Mouse (Mus musculus) hindbrain, embryonic 14.5 days (tissue): ENCODE measurements at regions not wholly inside any gene's neighbourhood (a gene's known extent, or its start where the extent isn't known, plus 50 kb on each side); places are given as distances from the start of the nearest gene placed in this dataset.

Source experiments
- ATAC-seq: fragments of 200-750 bp; cut with Nextera tagmentation; 2 replicates; pipeline ENCODE4 v1.8.0; 2017; ENCODE audit warnings: moderate number of reproducible peaks, mild to moderate bottlenecking, moderate TSS enrichment, moderate library complexity; ENCODE audit not compliant: low FRiP score
- DNase-seq: peaks from one replicate; pipeline ENCODE4 v3.0.0-alpha.2; 2015; ENCODE audit warnings: low spot score
- H3K27ac ChIP-seq: fragments of 300-500 bp; sonication (generic); 2 replicates; pipeline ENCODE4 v1.5.1; 2014; ENCODE audit warnings: mild to moderate bottlenecking, moderate library complexity
- H3K27me3 ChIP-seq: fragments of 300-500 bp; sonication (generic); 2 replicates; pipeline ENCODE4 v1.6.1; 2014; ENCODE audit warnings: mild to moderate bottlenecking, low read length, mixed read lengths; ENCODE audit not compliant: control insufficient read depth, insufficient read depth
- H3K36me3 ChIP-seq: fragments of 300-500 bp; sonication (generic); replicated peaks from 2 replicates; pipeline ENCODE4 v1.6.1; 2014; ENCODE audit not compliant: control insufficient read depth, insufficient read depth
- H3K4me1 ChIP-seq: fragments of 300-500 bp; sonication (generic); replicated peaks from 2 replicates; pipeline ENCODE4 v1.6.1; 2014; ENCODE audit warnings: antibody characterized with exemption, low read length, mixed read lengths; ENCODE audit not compliant: control insufficient read depth, insufficient read depth
- H3K4me2 ChIP-seq: fragments of 300-500 bp; sonication (generic); replicated peaks from 2 replicates; pipeline ENCODE4 v1.6.1; 2014; ENCODE audit warnings: mild to moderate bottlenecking, moderate library complexity
- H3K4me3 ChIP-seq: fragments of 300-500 bp; sonication (generic); replicated peaks from 2 replicates; pipeline ENCODE4 v1.5.1; 2014; ENCODE audit warnings: mild to moderate bottlenecking, low read length
- H3K9ac ChIP-seq: fragments of 300-500 bp; sonication (generic); 2 replicates; pipeline ENCODE4 v1.6.1; 2014
- H3K9me3 ChIP-seq: fragments of 300-500 bp; sonication (generic); 2 replicates; pipeline ENCODE4 v1.6.1; 2016; ENCODE audit warnings: low read length; ENCODE audit not compliant: control insufficient read depth
- WGBS: fragments of 180-500 bp; shearing (Covaris S2); extraction: QIAGEN DNeasy Blood & Tissue Kit; methylation state at CpG from one replicate; pipeline ENCODE4 v1.1.7; 2014; 5-methylcytosine and 5-hydroxymethylcytosine counted together

DNA sequence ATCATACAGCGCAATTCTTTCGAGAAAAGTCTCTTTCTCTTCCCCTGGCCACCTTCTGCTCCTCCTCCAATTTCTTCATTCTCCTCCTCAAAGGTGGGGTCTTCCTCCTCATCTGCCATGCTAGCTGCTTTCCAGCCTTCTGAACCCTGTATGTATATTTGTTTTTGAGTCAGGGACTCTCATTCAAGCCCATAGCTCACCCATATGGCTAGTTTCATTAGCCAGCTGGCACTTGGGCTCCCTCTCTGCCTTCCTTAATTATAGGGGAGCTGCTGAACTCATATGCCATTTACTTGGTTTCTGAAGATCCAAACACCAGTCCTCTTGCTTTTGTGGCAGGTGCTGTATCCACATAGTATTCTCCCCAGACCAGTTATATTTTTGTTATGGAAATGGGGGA lies 160.8 kb upstream of the Otx2 start:
- WGBS: 89% methylated on average over 2 of the region's 2 CpGs
- DNase-seq: no peak
- no peaks in the 10 kb centered on the region for H3K27me3 ChIP-seq
- no peak overlapping the region for H3K9ac ChIP-seq
- no peak overlapping the region for H3K27ac ChIP-seq
- no peak overlapping the region for H3K4me3 ChIP-seq
- peaks cover 3% of the 10 kb centered on the region; the same call in 1 of the 2 replicates for H3K9me3 ChIP-seq
- ATAC-seq: no peak
- H3K4me1 ChIP-seq: 0 out of 2 replicates have a peak, but pooled peaks cover 3% of the 10 kb centered on the region
- H3K4me2 ChIP-seq: no peak overlapping the region
- H3K36me3 ChIP-seq: no peaks in the 10 kb centered on the region

DNA sequence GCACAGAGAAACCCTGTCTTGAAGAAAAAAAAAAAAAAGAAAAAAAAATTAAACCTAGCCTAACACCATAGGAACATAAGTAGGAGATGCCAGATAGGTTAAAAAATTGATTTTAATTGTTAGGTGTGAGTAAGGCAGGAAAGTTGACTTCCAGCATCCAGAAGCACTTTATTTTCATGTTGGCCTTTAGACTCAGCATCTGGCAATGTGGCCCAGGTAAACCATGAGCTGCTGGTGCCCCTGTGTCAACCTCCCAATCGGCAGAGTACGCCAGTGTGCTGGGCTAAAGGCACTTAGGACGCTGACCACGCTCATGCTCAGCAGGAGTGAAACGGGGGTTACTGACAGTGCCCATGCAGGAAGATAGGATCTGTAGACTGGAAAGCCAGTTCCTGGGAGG lies 152.8 kb upstream of the Otx2 start:
- Histone ChIP-seq H3K9me3 (peaks cover 3% of the 10 kb centered on the region; the same call in 1 of the 2 replicates), H3K4me3 (no peak overlapping the region), H3K27me3 (no peaks in the 10 kb centered on the region), H3K4me1 (no peaks in the 10 kb centered on the region), H3K27ac (no peak overlapping the region), H3K9ac (no peak overlapping the region), H3K36me3 (no peaks in the 10 kb centered on the region), H3K4me2 (no peak overlapping the region)
- DNase-seq: no peak
- WGBS: 69% methylated on average over 5 of the region's 5 CpGs
- ATAC-seq: no peak

DNA sequence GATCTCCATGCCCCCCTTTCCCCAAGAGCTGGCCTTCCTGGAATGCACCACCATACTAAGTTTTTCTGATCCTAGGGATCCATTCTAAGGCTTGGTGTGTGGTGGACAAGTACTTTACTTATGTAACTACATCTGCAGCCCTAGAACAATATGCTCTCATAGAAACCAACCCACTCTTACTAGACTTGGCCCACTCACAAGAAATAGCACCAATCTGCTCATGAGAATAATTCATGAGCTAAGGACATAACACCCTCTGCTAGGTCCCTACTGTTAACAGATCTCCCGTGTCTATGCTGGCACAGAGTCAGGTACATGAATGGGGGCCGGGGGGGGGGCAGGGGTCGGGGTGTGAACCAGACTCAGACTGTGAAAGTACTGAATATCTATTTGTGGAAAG lies 150.8 kb upstream of the Otx2 start:
- no peak overlapping the region for H3K4me2 ChIP-seq
- H3K27ac ChIP-seq: no peak overlapping the region
- no peaks in the 10 kb centered on the region for H3K9me3 ChIP-seq
- no peaks in the 10 kb centered on the region for H3K27me3 ChIP-seq
- no peak overlapping the region for H3K9ac ChIP-seq
- H3K4me1 ChIP-seq: no peaks in the 10 kb centered on the region
- WGBS: 68% methylated on average over 3 of the region's 3 CpGs
- no peaks in the 10 kb centered on the region for H3K36me3 ChIP-seq
- ATAC-seq (no peak), DNase-seq (no peak)
- H3K4me3 ChIP-seq: no peak overlapping the region

DNA sequence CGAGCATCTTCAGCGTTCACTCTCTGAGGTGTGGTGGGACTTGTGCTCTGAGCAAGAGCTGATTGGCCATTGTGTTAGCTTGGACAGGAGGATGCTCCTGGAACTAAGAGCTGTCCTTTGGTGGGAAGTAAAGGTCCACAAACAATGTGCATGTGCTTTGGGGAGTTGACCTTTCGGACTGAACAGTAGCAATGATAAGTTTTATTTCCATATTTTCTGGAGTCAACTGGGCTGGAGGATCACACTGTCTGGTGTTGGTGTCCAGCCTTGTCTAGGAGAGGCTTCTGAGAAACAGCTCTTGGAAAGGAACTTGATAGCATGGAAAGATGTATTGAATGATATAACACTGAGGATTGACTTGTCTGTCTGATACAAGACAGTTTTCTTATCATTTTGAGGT lies 142.3 kb upstream of the Otx2 start:
- Histone ChIP-seq H3K4me1 (no peaks in the 10 kb centered on the region), H3K36me3 (no peaks in the 10 kb centered on the region), H3K4me2 (no peak overlapping the region), H3K9me3 (no peaks in the 10 kb centered on the region), H3K27me3 (no peaks in the 10 kb centered on the region), H3K4me3 (no peak overlapping the region), H3K9ac (no peak overlapping the region), H3K27ac (no peak overlapping the region)
- ATAC-seq (no peak), DNase-seq (no peak)
- 81% methylated on average over 3 of the region's 3 CpGs for WGBS

DNA sequence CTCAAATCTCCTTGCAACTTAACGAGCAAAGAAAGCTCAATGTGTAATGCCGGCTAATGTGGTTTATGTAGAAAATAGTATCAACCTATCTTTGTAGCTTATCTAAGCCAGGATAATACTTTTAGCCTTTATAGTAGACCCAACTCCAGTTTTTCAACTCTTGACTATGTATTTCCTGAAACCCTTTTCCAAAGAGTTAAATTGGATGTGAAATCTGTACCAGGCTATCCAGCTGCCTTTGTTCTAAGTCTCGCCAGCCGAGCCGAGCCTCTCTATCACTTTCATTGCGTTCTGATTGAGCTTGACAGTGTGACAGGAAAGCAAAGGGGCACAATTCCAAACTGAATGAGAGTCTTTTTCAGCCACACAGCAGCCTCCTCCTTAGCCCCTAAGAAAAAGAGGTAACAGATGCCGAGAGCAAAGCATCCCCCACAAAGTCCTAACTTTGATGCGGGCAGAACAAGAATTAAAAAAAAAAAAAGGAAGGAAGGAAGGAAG lies 141.7 kb upstream of the Otx2 start:
- Histone ChIP-seq H3K4me1 (no peaks in the 10 kb centered on the region), H3K4me2 (no peak overlapping the region), H3K27me3 (no peaks in the 10 kb centered on the region), H3K36me3 (no peaks in the 10 kb centered on the region), H3K9ac (no peak overlapping the region), H3K27ac (no peak overlapping the region), H3K4me3 (no peak overlapping the region), H3K9me3 (no peaks in the 10 kb centered on the region)
- ATAC-seq: no peak
- 22% methylated on average over 8 of the region's 8 CpGs for WGBS
- DNase-seq: no peak

DNA sequence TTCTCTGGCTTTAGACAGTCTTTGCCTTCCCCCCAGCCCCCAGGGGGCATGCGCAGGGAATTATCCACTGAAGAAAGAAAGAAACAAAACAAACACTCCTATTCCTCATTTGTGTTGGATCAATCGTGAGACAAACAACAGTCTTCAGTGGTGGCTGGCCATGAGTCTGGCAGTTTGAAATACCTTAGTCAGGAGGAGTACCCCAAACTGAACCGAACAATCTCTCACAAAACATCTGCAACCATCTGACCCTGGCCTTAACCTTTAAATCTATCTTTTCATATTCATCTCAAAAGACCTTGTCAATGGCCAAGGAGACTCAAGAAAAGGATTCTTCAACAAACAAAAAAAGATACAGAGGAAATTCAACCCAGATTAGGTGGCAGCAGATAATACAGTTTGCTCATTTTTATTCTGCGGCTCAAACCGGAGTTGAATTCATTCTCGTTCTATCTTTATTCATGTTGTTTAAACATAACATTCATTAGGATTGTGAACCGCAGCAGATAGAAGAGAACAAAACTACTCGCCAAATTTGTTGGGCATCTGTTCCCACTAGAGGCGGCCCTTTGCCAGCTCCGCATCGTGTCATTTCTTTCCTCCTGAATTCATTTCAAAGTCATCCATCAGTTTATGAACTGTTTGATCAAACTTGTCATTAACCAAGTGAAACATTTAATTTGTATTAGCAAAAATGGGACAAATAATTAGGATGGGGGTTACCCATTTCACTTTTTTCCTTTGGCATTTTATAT lies 139.3 kb upstream of the Otx2 start:
- H3K4me1 ChIP-seq: no peaks in the 10 kb centered on the region
- 55% methylated on average over 11 of the region's 11 CpGs for WGBS
- ATAC-seq: no peak
- no peak overlapping the region for H3K27ac ChIP-seq
- H3K9me3 ChIP-seq: no peaks in the 10 kb centered on the region
- H3K27me3 ChIP-seq: no peaks in the 10 kb centered on the region
- no peaks in the 10 kb centered on the region for H3K36me3 ChIP-seq
- H3K9ac ChIP-seq: no peak overlapping the region
- H3K4me3 ChIP-seq: no peak overlapping the region
- DNase-seq: no peak
- H3K4me2 ChIP-seq: no peak overlapping the region

DNA sequence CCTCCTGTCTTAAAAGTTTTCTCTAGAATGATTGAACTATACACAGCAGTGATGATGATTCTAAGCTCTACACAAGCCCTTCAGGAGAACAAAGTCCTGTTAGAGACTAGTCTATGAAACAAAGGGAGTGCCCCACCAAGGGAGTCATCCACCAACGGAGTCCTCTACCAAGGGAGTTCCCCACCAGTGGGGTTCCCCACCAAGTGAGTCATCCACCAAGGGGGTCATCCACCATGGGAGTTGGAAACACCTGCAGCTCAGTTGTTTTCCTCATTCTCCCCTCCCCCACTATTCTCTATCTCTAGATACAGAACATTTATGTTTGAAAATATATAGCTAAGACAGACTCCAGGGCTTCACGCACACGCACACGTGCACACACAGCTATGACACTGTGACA lies 130.5 kb upstream of the Otx2 start:
- Histone ChIP-seq H3K9me3 (no peaks in the 10 kb centered on the region), H3K36me3 (no peaks in the 10 kb centered on the region), H3K27me3 (no peaks in the 10 kb centered on the region), H3K4me3 (no peak overlapping the region), H3K4me1 (peaks cover 5% of the 10 kb centered on the region), H3K9ac (no peak overlapping the region), H3K4me2 (no peak overlapping the region), H3K27ac (no peak overlapping the region)
- ATAC-seq (no peak), DNase-seq (no peak)
- 83% methylated on average over 4 of the region's 4 CpGs for WGBS

DNA sequence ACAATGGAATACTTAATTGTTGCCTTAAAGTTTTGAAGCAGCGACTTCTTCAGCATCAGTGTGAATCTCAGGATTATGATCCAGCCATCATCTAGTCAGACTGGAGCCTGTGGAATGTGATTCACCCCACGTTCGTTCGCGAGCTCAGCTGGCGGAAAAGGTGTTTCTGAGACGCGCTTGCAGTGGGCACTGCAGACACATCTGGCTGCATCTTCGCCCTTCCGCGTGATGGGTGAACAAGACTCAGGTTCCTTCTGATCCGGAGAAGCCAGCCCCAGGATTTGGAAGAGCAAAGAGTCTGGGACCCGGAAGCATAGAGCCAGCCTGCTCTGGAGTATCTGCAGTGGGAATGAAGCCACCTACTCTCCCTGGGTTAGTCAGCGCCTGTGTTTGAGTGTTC lies 127.7 kb upstream of the Otx2 start:
- Histone ChIP-seq H3K4me2 (peak overlapping the region; percentile 20), H3K9ac (no peak overlapping the region), H3K4me1 (peaks cover 5% of the 10 kb centered on the region), H3K9me3 (no peaks in the 10 kb centered on the region), H3K4me3 (no peak overlapping the region), H3K36me3 (no peaks in the 10 kb centered on the region), H3K27me3 (no peaks in the 10 kb centered on the region), H3K27ac (no peak overlapping the region)
- ATAC-seq (no peak), DNase-seq (no peak)
- WGBS: 37% methylated on average over 14 of the region's 14 CpGs

DNA sequence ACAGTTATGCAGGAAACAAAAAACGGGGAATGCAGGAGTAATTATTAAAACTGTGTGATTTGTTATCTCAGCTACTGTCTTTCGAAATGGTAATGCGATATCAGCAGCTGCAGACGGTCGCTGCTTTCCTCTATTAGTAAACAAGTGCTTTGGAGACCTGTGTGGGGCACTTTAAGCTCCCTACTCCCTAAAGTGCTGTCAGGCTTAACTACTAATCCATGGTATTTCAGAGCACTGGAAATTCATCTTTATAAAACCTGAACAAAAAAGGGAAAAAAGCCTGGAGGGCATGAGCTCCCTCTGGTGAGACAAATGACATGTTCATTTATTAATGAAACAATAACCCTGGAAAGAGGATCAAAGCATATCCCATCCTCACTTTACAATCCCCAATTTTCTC lies 127.2 kb upstream of the Otx2 start:
- WGBS: 20% methylated on average over 5 of the region's 5 CpGs
- peaks cover 5% of the 10 kb centered on the region for H3K4me1 ChIP-seq
- no peak overlapping the region for H3K9ac ChIP-seq
- no peaks in the 10 kb centered on the region for H3K9me3 ChIP-seq
- H3K4me2 ChIP-seq: peak overlapping the region; percentile 20
- no peak for DNase-seq
- no peaks in the 10 kb centered on the region for H3K36me3 ChIP-seq
- ATAC-seq: no peak
- no peak overlapping the region for H3K4me3 ChIP-seq
- no peak overlapping the region for H3K27ac ChIP-seq
- no peaks in the 10 kb centered on the region for H3K27me3 ChIP-seq

DNA sequence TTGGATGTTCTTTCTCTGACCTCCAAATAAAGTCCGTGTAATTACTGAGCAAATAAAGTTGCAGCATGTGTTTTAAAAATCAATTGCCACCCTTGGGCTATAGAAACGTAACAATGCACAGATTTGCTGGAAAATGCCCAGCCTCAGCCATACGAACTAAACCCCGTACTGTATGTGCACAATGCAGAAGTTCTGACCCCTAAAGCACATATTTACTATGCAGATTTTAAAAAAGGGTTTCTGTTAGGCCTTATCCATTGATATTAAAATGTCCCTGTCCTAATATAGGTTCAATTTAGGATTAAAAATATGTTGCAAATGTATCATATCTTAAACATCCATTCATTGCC lies 126.5 kb upstream of the Otx2 start:
- Histone ChIP-seq H3K4me1 (peaks cover 5% of the 10 kb centered on the region), H3K27ac (no peak overlapping the region), H3K9ac (no peak overlapping the region), H3K4me3 (no peak overlapping the region), H3K4me2 (no peak overlapping the region), H3K36me3 (no peaks in the 10 kb centered on the region), H3K9me3 (no peaks in the 10 kb centered on the region), H3K27me3 (no peaks in the 10 kb centered on the region)
- DNase-seq (no peak), ATAC-seq (no peak)
- 30% methylated on average over 4 of the region's 4 CpGs for WGBS
